Mouse (Mus musculus) activated CD4-positive, CD25-positive, alpha-beta regulatory T cell, adult 4 months (primary cell): ENCODE data around the gene Ccdc167. TPM values are rescaled to one million over a fixed set of nuclear protein-coding genes. Genes with fewer than 3 reads are reported as not detected.
"Not testable (repeated sequence)": the region's sequence is repeated elsewhere in the genome, so short reads cannot be mapped to it uniquely, and the experiment has no call there.

Experiments
- ATAC-seq: one replicate; pipeline ENCODE4 v1.8.0; 2017
- polyA plus RNA-seq, 2 experiments: library from polyadenylated mRNA; unstranded; fragments of 100-300 nt; shearing (Covaris generic); gene quantifications; one replicate each; pipeline ENCODE4 v1.2.1; 2017

The Ccdc167 gene
- polyA plus RNA-seq, 2 experiments from 2014 or later, result 7.1 to 9.3 TPM

DNA sequence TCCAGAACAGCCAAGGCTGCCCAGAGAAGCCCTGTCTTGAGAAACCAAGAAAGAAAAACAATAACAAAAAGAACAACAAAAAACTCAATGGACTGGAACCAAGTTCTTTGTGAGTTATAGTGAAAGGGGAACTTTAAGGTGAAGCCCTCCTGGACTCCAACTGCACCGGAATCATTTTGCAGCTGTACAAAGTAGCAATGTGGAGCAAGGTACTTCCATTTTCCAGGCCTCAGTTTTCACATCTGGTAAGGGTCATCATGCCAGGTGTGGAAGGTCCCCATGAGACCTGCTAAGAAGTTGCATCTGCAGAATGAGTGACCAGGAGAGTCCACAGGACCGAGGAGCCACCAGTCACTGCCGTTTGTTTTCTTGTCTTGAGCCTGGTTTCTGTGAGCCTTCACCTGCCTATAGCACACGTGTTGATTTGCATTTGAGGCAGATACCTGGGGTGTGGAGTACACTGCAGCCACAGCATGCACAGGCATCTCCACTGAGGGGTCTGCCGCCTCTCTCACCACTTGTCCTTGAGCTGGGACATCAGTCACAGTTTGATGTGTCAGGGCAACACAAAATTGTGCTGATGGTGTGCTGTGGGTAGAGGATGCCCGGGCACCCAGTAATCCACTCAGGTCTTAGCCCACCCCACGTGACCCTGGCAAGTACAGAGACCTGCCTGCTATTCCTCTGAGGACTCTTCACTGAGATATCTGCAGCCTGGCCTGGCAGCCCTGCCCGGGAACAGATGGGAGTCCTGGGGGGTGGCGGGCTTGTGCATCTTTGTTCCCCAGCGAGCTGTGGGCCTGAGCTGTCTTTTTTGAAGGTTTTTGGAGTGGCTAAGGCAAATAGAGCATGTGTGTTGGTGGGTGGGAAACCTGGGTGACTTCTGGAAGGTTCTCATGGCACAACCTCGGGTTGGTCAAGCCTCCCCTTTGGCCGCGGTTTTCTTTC lies 3.1 kb upstream of the Ccdc167 start:
- ATAC-seq, result no peak

DNA sequence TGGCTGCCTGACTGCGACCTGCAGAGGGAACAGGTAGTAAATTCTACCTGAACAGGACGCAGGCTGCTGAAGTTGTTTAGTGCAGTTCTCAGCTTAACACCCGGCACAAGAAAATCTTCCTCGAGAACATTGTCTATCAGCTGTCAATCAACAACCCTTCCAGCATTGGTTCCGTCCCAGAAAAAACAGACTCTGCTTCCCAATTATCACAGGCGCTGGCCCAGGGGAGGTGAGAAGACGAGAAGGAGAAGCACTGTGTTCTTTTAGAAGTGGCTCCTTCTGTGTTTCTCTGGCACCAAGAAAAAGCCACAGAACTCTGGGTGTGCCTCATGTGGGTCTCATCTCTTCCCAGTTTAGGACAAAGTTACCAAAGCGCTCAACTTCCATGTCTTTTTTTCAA lies 1.8 kb upstream of the Ccdc167 start:
- no peak for ATAC-seq

DNA sequence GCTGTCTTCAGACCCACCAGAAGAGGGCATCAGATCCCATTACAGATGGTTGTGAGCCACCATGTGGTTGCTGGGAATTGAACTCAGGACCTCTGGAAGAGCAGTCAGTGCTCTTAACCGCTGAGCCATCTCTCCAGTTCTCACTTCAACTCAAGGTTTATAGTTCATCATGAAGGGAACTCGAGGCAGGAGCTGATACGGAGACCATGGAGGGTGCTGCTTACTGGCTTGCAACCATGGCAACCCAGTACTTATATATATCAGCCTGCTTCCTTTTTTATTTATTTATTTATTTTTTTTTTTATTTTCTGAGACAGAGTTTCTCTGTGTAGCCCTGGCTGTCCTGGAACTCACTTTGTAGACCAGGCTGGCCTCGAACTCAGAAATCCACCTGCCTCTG lies 3.1 kb downstream of the Ccdc167 start:
- ATAC-seq, result not testable (repeated sequence)

DNA sequence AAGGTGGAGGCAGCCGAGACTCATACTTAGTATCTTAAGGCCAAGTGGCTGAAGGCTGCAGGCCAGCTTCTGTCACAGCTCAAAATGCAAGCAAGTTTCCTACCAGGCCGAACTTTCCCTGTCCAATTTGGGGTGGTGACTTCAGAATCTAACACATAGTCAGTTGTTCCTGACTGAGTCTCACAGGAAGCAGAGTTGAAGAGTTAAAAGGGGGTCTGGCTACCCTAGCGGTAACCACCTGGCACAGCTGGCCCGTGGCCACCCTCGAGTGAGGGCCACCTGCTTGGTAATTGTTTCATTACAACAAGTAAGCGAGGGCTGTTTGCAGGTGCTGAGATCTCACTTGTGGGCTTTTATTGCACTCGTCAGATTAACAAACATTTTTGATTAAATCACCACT lies 4.3 kb downstream of the Ccdc167 start:
- ATAC-seq, result no peak

DNA sequence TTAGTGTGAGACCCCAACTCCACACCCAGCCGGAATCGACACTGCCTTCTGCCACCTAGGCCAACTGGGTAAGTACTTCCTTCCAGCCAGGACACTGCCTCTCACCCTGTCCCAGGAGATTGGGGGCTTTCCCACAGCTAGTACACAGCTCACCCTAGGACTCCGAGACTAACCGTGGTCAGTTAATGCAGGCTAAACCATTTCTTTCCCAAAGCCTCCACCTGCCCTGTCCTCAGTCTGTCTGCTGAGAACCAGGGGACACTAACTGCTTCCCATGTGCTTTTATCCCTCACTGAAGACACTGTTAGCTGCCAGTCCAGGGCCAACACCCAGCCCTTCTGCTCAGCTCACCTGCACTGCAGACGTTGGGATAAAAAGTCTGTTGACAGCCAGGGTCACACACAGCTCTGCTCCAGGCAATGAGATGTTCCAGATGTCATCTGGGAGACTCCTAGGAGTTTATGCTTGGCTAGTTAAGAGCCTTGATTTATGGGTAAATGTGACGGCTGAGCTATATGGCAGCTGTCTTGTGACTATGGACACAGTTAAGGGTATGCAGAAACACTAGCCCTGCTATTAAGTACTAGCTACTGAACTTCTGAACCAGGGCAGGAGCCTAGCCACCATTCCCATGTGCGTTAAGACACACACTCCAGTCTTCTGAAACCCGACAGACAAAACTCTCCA lies 5.0 kb downstream of the Ccdc167 start:
- ATAC-seq, result no peak

DNA sequence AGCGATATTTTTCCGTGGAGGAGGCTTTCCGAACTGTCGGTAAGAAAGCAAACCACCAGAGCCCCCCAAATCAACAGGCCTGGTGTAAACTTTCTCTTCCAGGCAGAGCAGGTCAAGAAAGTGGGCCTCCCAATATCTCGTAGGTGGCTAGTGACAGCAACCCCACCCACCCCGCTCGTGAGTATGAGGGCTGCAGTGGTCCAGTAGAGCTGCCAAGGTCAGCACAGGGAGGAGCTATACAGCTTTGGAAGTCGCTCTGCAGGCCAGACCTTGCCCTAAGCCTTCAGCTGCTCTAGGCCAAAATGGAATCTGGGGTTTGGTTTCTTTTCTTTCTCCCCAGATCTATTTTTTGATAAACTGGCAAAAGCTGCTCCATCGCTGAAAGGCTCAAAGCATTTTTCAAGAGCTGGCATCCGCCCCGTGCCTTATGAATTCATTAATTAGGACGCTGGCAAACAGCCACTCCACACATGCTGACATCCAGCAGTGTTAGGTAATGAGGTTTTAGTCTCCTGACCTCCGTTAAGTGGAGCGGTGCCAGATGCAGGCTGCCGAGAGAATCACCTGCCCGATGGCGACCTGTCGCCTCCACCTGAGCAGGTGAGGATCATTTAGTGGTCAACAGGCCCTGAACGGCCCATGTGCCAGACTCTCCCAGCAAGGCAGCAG lies 5.6 kb downstream of the Ccdc167 start:
- ATAC-seq, result no peak

DNA sequence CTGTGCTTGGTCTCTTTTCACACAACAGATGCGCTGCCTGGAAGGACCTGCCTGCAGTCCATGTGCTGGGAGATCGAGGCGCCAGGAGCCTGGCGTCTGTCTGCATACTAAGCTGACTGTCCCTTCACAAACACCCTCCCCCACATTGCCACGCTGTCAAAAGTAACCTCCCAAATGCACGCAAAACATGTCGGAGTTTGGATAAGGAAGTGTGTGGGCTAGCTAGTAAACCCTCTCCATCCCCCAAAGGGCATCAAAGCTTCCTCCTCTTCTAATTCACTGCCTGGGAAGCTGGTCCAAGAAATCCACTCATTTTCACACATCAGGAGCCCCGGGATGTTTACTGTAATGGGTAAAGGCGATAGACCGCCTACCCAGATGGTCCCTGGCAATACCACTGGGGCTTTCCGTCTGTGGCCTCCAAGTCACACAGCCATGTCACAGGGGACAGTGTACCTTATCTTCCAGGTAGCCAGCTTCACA lies 6.2 kb downstream of the Ccdc167 start:
- no peak for ATAC-seq

DNA sequence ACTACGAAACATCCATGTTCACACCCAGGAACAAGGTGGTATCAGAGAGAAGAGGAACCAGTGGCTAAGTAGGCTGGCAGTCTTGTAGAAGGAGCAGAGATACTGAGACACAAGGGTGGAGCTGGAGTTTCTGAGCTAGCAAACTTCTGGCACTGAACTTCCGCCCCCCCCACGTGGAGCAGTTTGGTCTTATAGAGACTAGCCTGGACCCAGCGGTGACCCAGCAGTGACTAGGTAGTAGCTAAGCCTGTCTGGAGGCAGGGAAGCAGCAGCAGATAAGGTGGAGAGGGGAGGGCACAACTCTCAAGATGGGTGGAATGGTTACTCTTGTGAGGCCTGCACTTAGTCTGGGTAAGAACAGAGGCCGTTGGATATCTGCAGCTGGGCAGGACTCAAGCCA lies 8.1 kb downstream of the Ccdc167 start:
- ATAC-seq, result no peak

DNA sequence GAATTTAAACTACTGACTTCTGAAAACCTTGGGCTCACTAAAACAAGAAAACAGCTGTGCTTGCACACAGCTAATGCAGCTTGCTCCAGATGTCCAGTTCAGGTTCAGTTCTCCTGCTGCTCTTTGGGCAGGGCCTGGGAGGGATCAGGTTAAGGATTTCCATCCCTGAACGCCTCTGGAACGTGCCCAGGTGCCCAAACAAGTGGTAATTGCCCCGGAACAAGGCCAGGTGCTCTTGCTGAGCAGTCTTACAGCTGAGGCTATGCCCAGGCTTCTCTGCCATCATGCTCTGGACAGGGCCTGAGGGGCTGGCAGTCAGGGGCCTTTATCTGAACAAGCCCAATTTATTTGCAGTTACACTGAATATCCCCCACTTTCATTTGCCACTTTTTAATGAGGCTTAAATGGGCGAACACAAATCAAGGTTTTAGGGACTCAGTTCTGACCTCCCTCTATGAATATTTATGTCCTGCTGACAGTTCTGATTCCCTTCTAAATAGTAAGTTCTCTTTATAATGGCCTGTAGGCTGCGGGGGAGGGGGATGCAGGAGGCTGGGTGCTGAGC lies 9.8 kb downstream of the Ccdc167 start:
- ATAC-seq, result no peak

DNA sequence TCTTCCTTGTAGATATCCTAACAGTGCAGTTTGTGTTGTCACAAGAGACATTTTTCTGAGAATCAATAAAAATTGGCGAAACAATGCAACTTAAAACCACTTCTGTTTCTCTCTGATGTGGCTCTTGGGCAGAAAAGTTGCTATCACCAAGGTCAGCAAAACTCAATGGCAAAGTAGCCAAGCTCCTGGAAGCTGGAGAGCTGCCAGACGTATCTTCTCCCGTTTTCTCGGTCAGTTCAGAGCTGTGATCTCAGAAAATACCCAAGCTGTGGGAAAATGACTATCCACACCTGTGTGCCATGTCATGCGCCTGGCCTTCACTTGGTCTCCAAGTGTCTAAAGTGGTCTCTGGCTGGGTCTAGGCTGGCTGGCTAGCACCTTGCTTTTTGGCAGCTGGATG lies 11.0 kb downstream of the Ccdc167 start:
- no peak for ATAC-seq

DNA sequence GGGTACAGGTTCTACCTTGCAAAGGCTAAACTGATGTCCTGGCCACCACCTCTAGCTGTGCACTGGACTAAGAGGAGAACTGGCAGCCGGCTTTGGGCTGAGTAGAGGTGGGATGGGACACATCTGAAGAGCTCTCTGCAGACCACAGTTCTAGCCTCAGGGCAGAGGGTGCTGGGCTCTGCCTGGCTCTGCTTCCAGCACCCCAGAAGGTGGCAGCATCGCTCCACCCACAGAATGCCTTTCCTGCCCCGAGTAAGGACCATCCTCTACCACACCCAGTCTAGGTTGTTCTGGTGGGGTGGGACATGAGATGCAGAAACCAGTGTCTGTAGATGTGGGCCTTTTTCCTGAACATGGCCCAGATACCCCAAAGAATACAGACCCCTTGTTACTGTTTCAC lies 12.1 kb downstream of the Ccdc167 start:
- no peak for ATAC-seq

DNA sequence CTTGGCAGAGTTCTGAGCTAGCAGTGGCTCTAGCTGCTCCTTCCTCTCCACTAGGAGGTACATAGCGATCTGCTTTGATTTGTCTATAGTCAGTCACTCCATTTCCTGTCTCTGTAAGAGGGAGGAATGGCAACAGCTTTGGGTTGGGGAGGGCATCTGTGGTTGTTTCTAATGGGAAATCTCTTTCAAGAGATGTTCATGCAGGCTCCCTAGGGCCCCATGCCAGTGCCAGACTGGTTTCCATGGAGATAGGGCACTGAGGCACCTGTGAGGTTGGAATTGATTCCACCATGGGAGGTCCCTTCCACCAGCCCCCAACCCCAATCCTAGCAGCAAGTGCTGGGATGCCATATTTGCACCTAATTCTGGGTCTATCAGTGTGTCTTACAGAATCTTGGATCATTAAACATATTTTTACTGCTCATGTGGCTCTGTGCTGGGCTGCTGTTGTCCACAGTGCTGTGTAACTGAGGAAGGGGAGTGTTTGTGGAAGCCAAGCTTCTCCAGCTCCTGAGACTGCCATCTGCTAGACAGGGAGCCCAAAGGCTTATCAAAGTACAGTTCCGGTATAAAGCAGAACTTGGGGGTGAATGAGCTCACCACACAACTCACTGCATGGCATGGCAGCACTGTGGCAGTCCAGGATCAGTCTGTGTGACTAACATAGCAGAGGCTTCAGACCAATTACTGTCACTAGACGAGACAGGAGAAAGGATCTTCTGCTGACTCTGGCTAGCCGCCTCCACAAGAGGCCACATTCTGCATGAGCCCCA lies 13.7 kb downstream of the Ccdc167 start:
- ATAC-seq, result no peak

DNA sequence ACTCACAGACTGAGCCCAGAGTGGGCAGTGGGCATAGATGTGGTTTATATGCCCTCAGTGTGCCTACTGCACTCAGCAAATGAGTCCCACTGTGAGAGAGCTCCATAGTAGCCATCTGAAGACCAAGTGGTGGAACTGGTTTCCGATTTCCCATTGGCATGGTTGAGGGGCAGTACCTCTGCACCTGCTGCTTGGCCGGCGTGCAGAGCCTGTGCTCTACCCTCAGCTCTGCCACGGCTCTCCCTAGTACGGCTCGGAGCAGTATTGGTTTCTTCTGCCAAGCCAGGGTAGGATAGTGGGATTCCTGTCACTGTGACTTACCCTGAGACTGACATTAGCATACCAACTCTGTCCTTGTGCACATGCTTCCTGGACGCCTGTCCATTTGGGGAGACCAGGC lies 16.3 kb downstream of the Ccdc167 start:
- ATAC-seq, result no peak

DNA sequence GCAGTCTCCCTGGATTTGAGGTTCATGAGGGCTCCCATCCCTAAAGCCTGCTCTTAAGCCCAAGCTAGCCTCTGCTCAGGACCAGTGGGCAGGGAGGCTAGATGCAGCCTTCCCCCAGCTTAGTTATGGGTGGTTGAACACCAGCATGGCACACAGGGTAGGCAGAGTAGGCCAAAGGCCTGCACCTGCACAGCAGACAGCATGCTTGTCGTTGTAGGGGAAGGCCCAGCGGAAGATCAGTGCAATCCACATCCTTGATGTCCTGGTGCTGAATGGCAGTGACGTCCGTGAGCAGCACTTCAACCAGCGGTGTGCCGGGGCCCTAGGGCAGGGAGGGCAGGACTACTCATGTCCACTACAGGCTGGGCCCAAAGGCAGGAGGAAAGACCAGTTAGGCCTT lies 18.4 kb downstream of the Ccdc167 start:
- ATAC-seq, result no peak

DNA sequence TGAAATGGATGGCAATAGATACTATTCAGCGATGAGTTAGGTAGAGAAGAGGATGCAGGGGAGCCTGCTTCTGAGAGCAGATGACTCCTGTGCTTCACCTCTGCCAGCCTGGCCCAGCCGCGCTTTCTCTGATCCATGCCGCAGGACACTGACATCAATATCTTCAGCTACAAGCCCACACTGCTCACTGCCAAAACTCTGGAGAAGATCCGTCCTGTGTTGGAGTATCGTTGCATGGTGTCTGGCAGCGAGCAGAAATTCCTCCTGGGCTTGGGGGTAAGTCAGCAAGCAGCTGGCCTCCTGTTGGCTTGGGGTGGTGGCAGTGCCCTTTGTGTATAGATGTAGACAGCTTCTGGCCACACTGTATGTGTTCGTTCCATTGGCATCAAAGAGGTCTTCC lies 19.9 kb downstream of the Ccdc167 start:
- no peak for ATAC-seq

DNA sequence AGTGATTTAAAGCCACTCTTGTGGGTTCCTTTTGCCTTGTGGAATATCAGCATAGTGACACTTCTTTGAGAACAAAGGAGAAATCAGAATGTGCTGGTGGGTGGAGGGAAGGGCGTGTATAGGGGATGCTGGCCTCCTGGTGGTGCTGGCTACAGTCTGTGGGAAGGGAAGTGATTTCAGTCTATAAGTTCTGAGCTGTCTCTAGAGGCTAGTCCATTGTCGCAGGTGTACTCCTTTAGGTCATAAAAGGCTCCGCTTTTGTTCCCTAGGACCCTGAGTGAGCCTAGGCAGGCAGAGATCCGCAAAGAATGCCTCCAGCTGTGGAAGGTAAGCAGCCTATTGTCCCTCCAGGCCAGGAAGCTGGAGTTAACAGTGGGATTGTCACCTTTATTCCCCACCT lies 22.3 kb downstream of the Ccdc167 start:
- no peak for ATAC-seq

DNA sequence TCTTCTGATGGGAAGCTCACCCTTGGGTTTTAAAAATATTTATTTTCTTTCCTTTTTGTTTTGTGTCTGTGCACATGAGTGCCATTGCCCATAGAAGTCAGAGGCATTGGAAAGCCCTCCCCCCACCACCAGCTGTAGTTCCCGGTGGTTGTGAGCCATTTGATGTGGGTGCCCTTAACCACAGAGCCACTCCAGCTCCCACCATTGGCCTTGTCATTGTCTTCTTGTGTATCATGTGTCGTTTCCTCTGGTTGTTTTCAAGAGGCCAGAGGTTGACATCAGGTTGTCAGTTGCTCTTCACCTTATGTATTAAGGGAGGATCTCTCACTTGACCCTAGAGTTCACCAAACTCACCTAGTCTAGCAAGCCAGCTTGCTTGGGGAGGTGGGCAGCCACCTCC lies 23.3 kb downstream of the Ccdc167 start:
- ATAC-seq, result no peak

DNA sequence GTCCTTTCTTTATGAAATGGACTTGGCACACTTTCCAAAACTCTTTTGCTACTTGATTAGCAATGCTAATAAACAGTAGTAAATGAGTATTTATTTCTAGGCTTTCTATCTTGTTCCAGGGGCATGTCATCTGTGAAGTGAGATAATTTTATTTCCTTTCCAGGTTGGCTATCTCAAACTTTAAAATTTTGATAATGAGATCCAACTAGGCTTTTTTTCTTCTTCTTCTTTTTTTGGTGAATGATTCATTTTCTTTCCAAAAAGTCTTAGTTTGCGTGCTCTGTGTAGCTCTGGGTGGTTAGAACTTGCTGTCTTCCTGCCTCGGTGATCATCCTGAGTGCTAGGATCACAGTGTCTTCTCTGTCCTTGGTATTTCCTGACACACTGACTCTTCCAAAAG lies 24.0 kb downstream of the Ccdc167 start:
- ATAC-seq, result no peak

DNA sequence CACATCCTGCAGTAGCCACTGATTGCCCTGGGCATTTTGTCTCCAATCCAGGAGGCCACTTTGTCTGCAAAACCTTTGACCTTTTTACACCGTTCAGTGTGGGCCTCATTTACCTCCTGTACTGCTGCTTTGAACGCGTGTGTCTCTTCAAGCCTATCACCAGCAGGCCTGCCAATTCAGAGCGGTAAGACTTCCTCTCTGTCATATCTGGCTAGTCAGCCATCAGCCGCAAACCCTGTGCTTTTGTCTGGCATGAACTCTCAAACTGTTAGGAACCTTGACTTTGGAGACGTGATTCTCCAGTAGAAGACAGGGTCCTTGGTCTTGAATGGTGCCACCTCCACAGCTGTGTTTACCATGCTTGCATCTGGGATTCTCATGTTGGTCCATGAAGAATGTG lies 26.6 kb downstream of the Ccdc167 start:
- no peak for ATAC-seq

DNA sequence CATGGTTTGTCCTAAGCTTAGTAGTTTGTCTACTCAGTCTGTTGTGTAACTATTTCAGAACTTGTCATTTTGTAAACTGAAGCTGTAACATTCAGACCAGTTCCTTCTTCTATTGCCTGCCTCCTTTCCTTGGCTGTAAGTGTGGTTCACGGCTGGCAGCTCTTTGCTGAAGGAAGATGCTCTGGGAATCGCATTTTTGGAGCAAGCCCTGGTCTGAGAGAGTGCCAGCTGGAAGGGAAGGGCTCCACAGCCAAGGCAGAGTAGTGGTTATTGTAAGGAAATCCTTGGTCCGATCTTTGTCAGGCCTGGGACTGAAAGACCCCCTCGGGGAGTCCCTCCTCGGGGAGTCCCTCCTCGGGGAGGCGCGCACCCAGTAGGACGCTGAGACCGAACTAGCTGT lies 28.2 kb downstream of the Ccdc167 start:
- no peak for ATAC-seq

DNA sequence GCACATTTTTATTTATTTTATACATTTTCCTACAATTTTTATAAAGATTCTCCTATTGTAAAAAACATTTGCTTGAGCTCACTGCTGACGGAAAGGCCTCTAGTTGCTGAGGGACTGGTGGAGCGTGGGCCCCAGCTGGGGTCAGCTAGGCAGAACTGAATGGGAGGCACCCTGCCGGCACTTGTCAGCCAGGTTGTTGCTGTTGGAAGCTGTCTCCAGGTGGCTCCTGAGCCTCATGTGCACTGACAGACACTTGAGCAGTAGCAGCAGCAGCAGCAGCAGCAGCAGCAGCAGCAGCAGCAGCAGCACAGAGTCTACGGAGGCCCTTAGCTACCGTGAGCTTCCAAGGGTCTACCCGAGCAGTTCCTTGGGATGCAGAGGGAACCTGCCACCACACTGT lies 29.5 kb downstream of the Ccdc167 start:
- no peak for ATAC-seq

DNA sequence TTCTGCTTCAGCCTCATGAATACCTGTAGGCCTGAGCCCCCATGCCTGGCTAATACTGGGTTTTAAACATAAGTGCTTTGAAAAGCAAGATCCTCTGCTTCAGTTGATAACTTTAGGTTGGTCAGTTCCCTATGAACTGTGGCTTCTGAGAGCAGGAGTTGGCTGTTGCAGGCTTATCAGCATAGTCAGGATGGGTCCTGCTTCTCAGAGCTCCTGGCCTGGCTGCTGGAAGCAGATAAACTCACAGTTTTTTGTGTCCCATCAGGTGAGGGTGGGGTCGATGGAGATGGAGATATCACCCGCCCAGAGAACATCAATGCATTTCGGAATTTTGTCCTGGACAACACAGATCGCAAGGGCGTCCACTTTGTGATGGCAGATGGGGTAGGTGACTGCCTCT lies 30.1 kb downstream of the Ccdc167 start:
- no peak for ATAC-seq
